8 mouse cellular contexts compared by ENCODE assay signal in the genomic region with DNA sequence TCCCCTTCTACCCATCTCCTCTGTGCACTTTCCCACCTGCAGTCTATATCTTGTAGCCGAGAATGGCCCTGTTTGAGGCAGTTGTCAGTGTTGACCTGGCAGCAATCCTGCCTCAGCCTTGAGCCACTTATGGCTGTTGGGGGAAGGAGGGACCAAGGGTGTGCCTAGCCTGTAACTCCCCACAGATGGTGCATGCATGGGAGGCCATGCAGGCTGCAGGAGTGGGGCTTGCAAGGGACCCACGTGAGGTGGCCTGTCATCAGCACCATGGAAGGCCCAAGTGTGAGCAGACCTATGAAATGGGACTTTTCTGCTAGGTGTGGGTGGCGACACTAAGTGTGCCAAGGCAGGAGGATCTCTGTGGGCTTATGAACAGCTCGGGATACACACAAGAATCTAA. TPM values are rescaled to one million over a fixed set of nuclear protein-coding genes. Genes with fewer than 3 reads are reported as not detected.
DNase-seq lines count a peak whose midpoint lies in the region; ATAC-seq and TF ChIP-seq lines count a peak whose summit lies in the region.

No protein-coding gene starts in this region.

- peak overlapping the region; percentile 57; the same call in 1 of the 2 replicates for H3K9ac ChIP-seq in heart, embryonic 15.5 days
- H3K9ac ChIP-seq in limb, embryonic 13.5 days = peak overlapping the region; percentile 57; the same call in 1 of the 2 replicates

- ATAC-seq in heart, embryonic 15.5 days (replicated peaks; ENCODE audit: insufficient number of reproducible peaks, insufficient read depth, low FRiP score, low read depth) = no peak
- no peak for ATAC-seq in limb, embryonic 13.5 days (ENCODE audit: low FRiP score, low read depth)
- no peak for ATAC-seq in CD4-positive, CD25-positive, alpha-beta regulatory T cell, adult 4 months

- peak overlapping the region; percentile 93 for H3K27ac ChIP-seq in heart, embryonic 15.5 days
- peak overlapping the region; percentile 85 for H3K27ac ChIP-seq in testis, adult 2 months (ENCODE audit: control insufficient read depth, insufficient read depth, low read depth, low read length)
- no peak overlapping the region for H3K27ac ChIP-seq in limb, embryonic 13.5 days

- TF ChIP-seq CTCF in testis, adult 2 months (IDR thresholded peaks at IDR 0.05; ENCODE audit: control insufficient read depth, insufficient read depth, insufficient replicate concordance, low read depth, low read length) = no peak

- intact Hi-C loops in heart, postnatal 10 days (cut with DNase I) = no loop called here

- peak overlapping the region; percentile 46 for H3K4me3 ChIP-seq in heart, embryonic 15.5 days
- H3K4me3 ChIP-seq in testis, adult 2 months (ENCODE audit: control insufficient read depth, low read depth, low read length) = peak overlapping the region; percentile 83
- H3K4me3 ChIP-seq in limb, embryonic 13.5 days = no peak overlapping the region

- H3K4me1 ChIP-seq in heart, embryonic 15.5 days (replicated peaks) = peaks cover 68% of the 10 kb centered on the region
- peaks cover 19% of the 10 kb centered on the region for H3K4me1 ChIP-seq in testis, adult 2 months (ENCODE audit: control insufficient read depth, insufficient read depth, low read length)
- peaks cover 33% of the 10 kb centered on the region for H3K4me1 ChIP-seq in limb, embryonic 13.5 days

- H3K27me3 ChIP-seq in heart, embryonic 15.5 days = no peaks in the 10 kb centered on the region
- no peaks in the 10 kb centered on the region for H3K27me3 ChIP-seq in testis, adult 2 months (ENCODE audit: control insufficient read depth, insufficient read depth, low read length)
- peaks cover 40% of the 10 kb centered on the region for H3K27me3 ChIP-seq in limb, embryonic 13.5 days

- no peaks in the 10 kb centered on the region for H3K9me3 ChIP-seq in heart, embryonic 15.5 days (replicated peaks)
- H3K9me3 ChIP-seq in limb, embryonic 13.5 days = no peaks in the 10 kb centered on the region

- H3K36me3 ChIP-seq in heart, embryonic 15.5 days = peaks cover 34% of the 10 kb centered on the region
- H3K36me3 ChIP-seq in testis, adult 2 months (ENCODE audit: control insufficient read depth, insufficient read depth, low read length) = no peaks in the 10 kb centered on the region
- peaks cover 66% of the 10 kb centered on the region for H3K36me3 ChIP-seq in limb, embryonic 13.5 days

- DNase-seq in heart, postnatal 10 days = no peak
- DNase-seq in testis, postnatal 10 days (ENCODE audit: low spot score) = no peak
- no peak for DNase-seq in retina, embryonic 14.5 days (ENCODE audit: low spot score)
- DNase-seq in MN1 (ENCODE audit: low spot score) = no peak

- TF ChIP-seq POLR2A in testis, adult 2 months (IDR thresholded peaks at IDR 0.05; ENCODE audit: control insufficient read depth, low read depth, low read length) = no peak; the same call in 1 of the 2 replicates

- peak overlapping the region; percentile 83 for H3K4me2 ChIP-seq in heart, embryonic 15.5 days
- peak overlapping the region; percentile 66; the same call in 1 of the 2 replicates for H3K4me2 ChIP-seq in limb, embryonic 13.5 days (replicated peaks)

- WGBS in heart, embryonic 15.5 days = 36% methylated on average over 4 of the region's 4 CpGs
- 31% methylated on average over 4 of the region's 4 CpGs for WGBS in limb, embryonic 13.5 days

RNA-seq across cellular contexts. Expression of gene 4930404N11Rik, which starts 0.5 kb away (rescaled TPM):
- 0.81 and 2.2 TPM in 2 replicates for polyA plus RNA-seq in heart, embryonic 15.5 days (2015; fragmentation: Nextera tagmentation; extraction: Ambion mirVana)
- total RNA-seq in heart, postnatal 10 days (2021) = 1 to 10 TPM in 1 of 2 experiments, under 1 TPM in 1; 0.42 to 1.1 TPM
- polyA plus RNA-seq in testis, adult 2 months (2012; rRNA removed) = 273 and 296 TPM in 2 replicates
- 0.97 and 1.0 TPM in 2 replicates for polyA plus RNA-seq in limb, embryonic 13.5 days (2015; fragmentation: Nextera tagmentation; extraction: Ambion mirVana)
- polyA plus RNA-seq in CD4-positive, CD25-positive, alpha-beta regulatory T cell, adult 4 months (2017; shearing (Covaris generic)) = 1 to 10 TPM in 1 of 2 experiments, under 1 TPM in 1; 0.34 to 2.0 TPM

RNA-seq across cellular contexts. Expression of gene Mfsd12, which starts 7.8 kb away (rescaled TPM):
- polyA plus RNA-seq in heart, embryonic 15.5 days (2015; fragmentation: Nextera tagmentation; extraction: Ambion mirVana) = 11.7 and 22.3 TPM in 2 replicates
- 10 to 100 TPM; 11.6 to 14.4 TPM for total RNA-seq in heart, postnatal 10 days (2021)
- 33.1 and 39.7 TPM in 2 replicates for polyA plus RNA-seq in testis, adult 2 months (2012; rRNA removed)
- 12.2 and 13.6 TPM in 2 replicates for polyA plus RNA-seq in limb, embryonic 13.5 days (2015; fragmentation: Nextera tagmentation; extraction: Ambion mirVana)
- polyA plus RNA-seq in CD4-positive, CD25-positive, alpha-beta regulatory T cell, adult 4 months (2017; shearing (Covaris generic)) = 1 to 10 TPM; 1.3 to 1.5 TPM

RNA-seq across cellular contexts. Expression of gene Fzr1, which starts 13.2 kb away (rescaled TPM):
- polyA plus RNA-seq in heart, embryonic 15.5 days (2015; fragmentation: Nextera tagmentation; extraction: Ambion mirVana) = 66.5 and 84.1 TPM in 2 replicates
- total RNA-seq in heart, postnatal 10 days (2021) = 10 to 100 TPM; 39.7 to 41.2 TPM
- 161 and 178 TPM in 2 replicates for polyA plus RNA-seq in testis, adult 2 months (2012; rRNA removed)
- polyA plus RNA-seq in limb, embryonic 13.5 days (2015; fragmentation: Nextera tagmentation; extraction: Ambion mirVana) = 111 and 112 TPM in 2 replicates
- polyA plus RNA-seq in CD4-positive, CD25-positive, alpha-beta regulatory T cell, adult 4 months (2017; shearing (Covaris generic)) = 10 to 100 TPM; 12.3 to 16.4 TPM

RNA-seq across cellular contexts. Expression of gene Hmg20b, which starts 14.8 kb away (rescaled TPM):
- polyA plus RNA-seq in heart, embryonic 15.5 days (2015; fragmentation: Nextera tagmentation; extraction: Ambion mirVana) = 82.8 and 83.4 TPM in 2 replicates
- 100 to 1,000 TPM in 1 of 2 experiments, 10 to 100 TPM in 1; 88.1 to 105 TPM for total RNA-seq in heart, postnatal 10 days (2021)
- 23.0 and 27.7 TPM in 2 replicates for polyA plus RNA-seq in testis, adult 2 months (2012; rRNA removed)
- 106 and 109 TPM in 2 replicates for polyA plus RNA-seq in limb, embryonic 13.5 days (2015; fragmentation: Nextera tagmentation; extraction: Ambion mirVana)
- polyA plus RNA-seq in CD4-positive, CD25-positive, alpha-beta regulatory T cell, adult 4 months (2017; shearing (Covaris generic)) = 10 to 100 TPM; 14.4 to 17.3 TPM

RNA-seq across cellular contexts. Expression of gene Dohh, which starts 19.2 kb away (rescaled TPM):
- 65.2 and 79.9 TPM in 2 replicates for polyA plus RNA-seq in heart, embryonic 15.5 days (2015; fragmentation: Nextera tagmentation; extraction: Ambion mirVana)
- 10 to 100 TPM; 53.2 to 57.5 TPM for total RNA-seq in heart, postnatal 10 days (2021)
- polyA plus RNA-seq in testis, adult 2 months (2012; rRNA removed) = 38.5 and 46.3 TPM in 2 replicates
- 72.7 and 79.4 TPM in 2 replicates for polyA plus RNA-seq in limb, embryonic 13.5 days (2015; fragmentation: Nextera tagmentation; extraction: Ambion mirVana)
- polyA plus RNA-seq in CD4-positive, CD25-positive, alpha-beta regulatory T cell, adult 4 months (2017; shearing (Covaris generic)) = 10 to 100 TPM in 1 of 2 experiments, 1 to 10 TPM in 1; 9.4 to 13.9 TPM

Comparison
In these comparisons a context has a peak if more than half of its experiments do, and no peak if none do; other contexts are left out.
1. RNA of gene 4930404N11Rik, which starts 0.5 kb away (polyA plus RNA-seq): 273 to 296 TPM in testis, adult 2 months; 0.34 to 2.0 TPM in CD4-positive, CD25-positive, alpha-beta regulatory T cell, adult 4 months, 0.97 to 1.0 TPM in limb, embryonic 13.5 days and 0.81 to 2.2 TPM in heart, embryonic 15.5 days; every median in the first group is over 10 times any median in the second.